Comparison of ENCODE assay signal across 9 mouse cellular contexts in the genomic region with DNA sequence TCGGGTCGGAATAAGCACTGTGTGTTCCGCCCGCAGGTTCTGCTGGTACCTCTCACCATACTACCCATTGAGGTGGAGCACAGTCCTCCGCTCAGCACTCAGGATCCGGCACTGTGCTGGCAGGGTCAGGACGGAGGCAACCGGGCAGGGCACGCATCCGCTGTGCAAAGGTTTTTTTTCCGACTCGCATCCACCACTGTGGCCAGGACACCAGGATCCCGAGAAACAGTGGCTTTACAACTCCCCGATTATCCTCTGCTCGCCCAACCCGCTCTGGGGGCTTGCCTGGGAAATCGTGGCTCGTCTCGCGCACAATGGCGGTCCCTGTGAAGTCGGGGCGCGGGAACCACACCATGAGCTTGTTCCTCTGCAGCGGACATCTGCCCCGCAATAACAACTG. TPM values are rescaled to one million over a fixed set of nuclear protein-coding genes. Genes with fewer than 3 reads are reported as not detected.
DNase-seq lines count a peak whose midpoint lies in the region; ATAC-seq and TF ChIP-seq lines count a peak whose summit lies in the region.
"Had no signal": no experiment of that assay in that cellular context is flagged by ENCODE, and none has a peak within 500 bp of the region (broad histone marks: within the 10 kb centered on the region; RNA-seq: fewer than 3 reads in every experiment).

No protein-coding gene starts in this region.

- no peak for DNase-seq in heart, adult 9 months (ENCODE audit: low spot score in 2 of 2)
- DNase-seq in embryo, embryonic 9.5 days (ENCODE audit: extremely low spot score), result peak; percentile 47
- DNase-seq in hindbrain, postnatal 0 days (ENCODE audit: low spot score), result peak; percentile 19
- peak; percentile 64 for DNase-seq in neural tube, embryonic 10.5 days (ENCODE audit: extremely low spot score, low spot score)
- DNase-seq in left cerebral cortex, adult 18-20 months (ENCODE audit: low spot score in 2 of 2), result no peak
- DNase-seq in gastrocnemius, postnatal 36 days, result no peak

- 2% methylated on average over 26 of the region's 26 CpGs for WGBS in heart, embryonic 15.5 days
- WGBS in hindbrain, postnatal 0 days, result under 1% methylated on average over 26 of the region's 26 CpGs

- peaks cover 22% of the 10 kb centered on the region for H3K27me3 ChIP-seq in heart, embryonic 15.5 days
- H3K27me3 ChIP-seq in hindbrain, postnatal 0 days (ENCODE audit: insufficient read depth, low read length), result no peaks in the 10 kb centered on the region
- H3K27me3 ChIP-seq: CH12.LX had no signal

- H3K4me3 ChIP-seq in heart, embryonic 15.5 days, result peak overlapping the region; percentile 55
- peak overlapping the region; percentile 51 for H3K4me3 ChIP-seq in hindbrain, postnatal 0 days (ENCODE audit: low read length)

- intact Hi-C loops in gastrocnemius, postnatal 36 days (cut with DNase I), result no loop called here

- peaks cover 12% of the 10 kb centered on the region for H3K4me1 ChIP-seq in heart, embryonic 15.5 days (replicated peaks)
- H3K4me1 ChIP-seq in hindbrain, postnatal 0 days (ENCODE audit: insufficient read depth, low read length), result no peaks in the 10 kb centered on the region

- peak overlapping the region; percentile 92 for H3K4me2 ChIP-seq in heart, embryonic 15.5 days
- peak overlapping the region; percentile 70 for H3K4me2 ChIP-seq in hindbrain, postnatal 0 days (ENCODE audit: low read depth, low read length)

- no peak for TF ChIP-seq CTCF in hindbrain, postnatal 0 days (IDR thresholded peaks at IDR 0.05; ENCODE audit: low read depth)

- ATAC-seq in heart, embryonic 15.5 days (replicated peaks; ENCODE audit: insufficient number of reproducible peaks, insufficient read depth, low FRiP score, low read depth), result no peak
- ATAC-seq in hindbrain, postnatal 0 days, result no peak
- ATAC-seq in monocyte, adult 5-6 weeks (replicated peaks; ENCODE audit: insufficient number of reproducible peaks, low FRiP score, low TSS enrichment, poor library complexity, severe bottlenecking), result no peak

- no peak overlapping the region for H3K27ac ChIP-seq in heart, embryonic 15.5 days
- H3K27ac ChIP-seq in hindbrain, postnatal 0 days, result no peak overlapping the region

- no peaks in the 10 kb centered on the region for H3K9me3 ChIP-seq in heart, embryonic 15.5 days (replicated peaks)
- H3K9me3 ChIP-seq in hindbrain, postnatal 0 days (ENCODE audit: low read length), result no peaks in the 10 kb centered on the region

- 0 out of 2 replicates have a peak overlapping the region, but pooled peaks have one; percentile 36 for H3K9ac ChIP-seq in heart, embryonic 15.5 days
- H3K9ac ChIP-seq in hindbrain, postnatal 0 days (replicated peaks; ENCODE audit: low read length), result peak overlapping the region; percentile 35

- no peaks in the 10 kb centered on the region for H3K36me3 ChIP-seq in heart, embryonic 15.5 days
- H3K36me3 ChIP-seq in hindbrain, postnatal 0 days (ENCODE audit: insufficient read depth, low read length), result no peaks in the 10 kb centered on the region

RNA-seq across cellular contexts. Expression of gene Fcgr3, which starts 21.0 kb away (rescaled TPM):
- polyA plus RNA-seq in heart, embryonic 15.5 days (2015; fragmentation: Nextera tagmentation; extraction: Ambion mirVana), result 10.4 and 11.9 TPM in 2 replicates
- total RNA-seq in hindbrain, postnatal 0 days (2014; rRNA removed), result 15.2 and 15.9 TPM in 2 replicates
- polyA plus RNA-seq in hindbrain, postnatal 0 days (2015; fragmentation: Nextera tagmentation; extraction: Ambion mirVana), result 14.1 and 15.5 TPM in 2 replicates
- 10 to 100 TPM; 11.1 to 13.2 TPM for total RNA-seq in left cerebral cortex, adult 18-20 months (2021)
- total RNA-seq in gastrocnemius, postnatal 36 days (2021), result 1 to 10 TPM; 2.6 to 4.6 TPM
- total RNA-seq in monocyte, adult 5-6 weeks (2017), result 270 to 442 TPM (median 434 TPM) in 3 replicates

RNA-seq across cellular contexts. Expression of gene Cfap126, which starts 28.0 kb away (rescaled TPM):
- 2.7 and 3.5 TPM in 2 replicates for polyA plus RNA-seq in heart, embryonic 15.5 days (2015; fragmentation: Nextera tagmentation; extraction: Ambion mirVana)
- total RNA-seq in hindbrain, postnatal 0 days (2014; rRNA removed), result 2.7 and 6.7 TPM in 2 replicates
- polyA plus RNA-seq in hindbrain, postnatal 0 days (2015; fragmentation: Nextera tagmentation; extraction: Ambion mirVana), result 12.2 and 15.3 TPM in 2 replicates
- under 1 TPM in 1 of 2 experiments, not detected in 1; 0.79 TPM for total RNA-seq in left cerebral cortex, adult 18-20 months (2021)
- total RNA-seq in gastrocnemius, postnatal 36 days (2021), result under 1 TPM; 0.54 to 0.91 TPM
- total RNA-seq in monocyte, adult 5-6 weeks (2017), result 1.4 to 6.2 TPM (median 1.6 TPM) in 3 replicates

Comparison
In these comparisons a context has a peak if more than half of its experiments do, and no peak if none do; other contexts are left out.
1. DNase-seq: peak in embryo, embryonic 9.5 days (single experiment), hindbrain, postnatal 0 days (single experiment) and neural tube, embryonic 10.5 days (single experiment); none in heart, adult 9 months (0 of 2), left cerebral cortex, adult 18-20 months (0 of 2) and gastrocnemius, postnatal 36 days (0 of 2).
2. RNA of gene Fcgr3, which starts 21.0 kb away (total RNA-seq): 270 to 442 TPM in monocyte, adult 5-6 weeks; 15.2 to 15.9 TPM in hindbrain, postnatal 0 days, 11.1 to 13.2 TPM in left cerebral cortex, adult 18-20 months and 2.6 to 4.6 TPM in gastrocnemius, postnatal 36 days; every median in the first group is over 10 times any median in the second.